Mouse (Mus musculus) limb, embryonic 11.5 days (tissue): Measurements from ENCODE around the gene Tmem168. TPM values are rescaled to one million over a fixed set of nuclear protein-coding genes. Genes with fewer than 3 reads are reported as not detected.

ENCODE experiments used
- ATAC-seq: fragments of 200-750 bp; cut with Nextera tagmentation; 2 replicates; pipeline ENCODE4 v1.8.0; 2017; ENCODE audit warnings: low read depth; ENCODE audit not compliant: insufficient number of reproducible peaks, low FRiP score, low TSS enrichment
- DNase-seq: peaks from one replicate; pipeline ENCODE4 v3.0.0-alpha.2; 2015; ENCODE audit warnings: low spot score
- H3K27ac ChIP-seq: fragments of 300-500 bp; sonication (generic); replicated peaks from 2 replicates; pipeline ENCODE4 v1.5.1; 2014; ENCODE audit warnings: low read depth, mild to moderate bottlenecking, low read length
- H3K27me3 ChIP-seq: fragments of 300-500 bp; sonication (generic); 2 replicates; pipeline ENCODE4 v1.6.1; 2014; ENCODE audit warnings: mild to moderate bottlenecking, low read length, mixed read lengths; ENCODE audit not compliant: control insufficient read depth, insufficient read depth
- H3K36me3 ChIP-seq: fragments of 300-500 bp; sonication (generic); 2 replicates; pipeline ENCODE4 v1.6.1; 2014; ENCODE audit warnings: mild to moderate bottlenecking, low read length, moderate library complexity, mixed read lengths; ENCODE audit not compliant: control insufficient read depth, insufficient read depth
- H3K4me1 ChIP-seq: fragments of 300-500 bp; sonication (generic); 2 replicates; pipeline ENCODE4 v1.6.1; 2014; ENCODE audit warnings: low read length, mixed read lengths; ENCODE audit not compliant: control insufficient read depth, insufficient read depth
- H3K4me2 ChIP-seq: fragments of 300-500 bp; sonication (generic); 2 replicates; pipeline ENCODE4 v1.6.1; 2014; ENCODE audit warnings: low read depth, mild to moderate bottlenecking, moderate library complexity; ENCODE audit not compliant: severe bottlenecking
- H3K4me3 ChIP-seq: fragments of 300-500 bp; sonication (generic); 2 replicates; pipeline ENCODE4 v1.5.1; 2014; ENCODE audit warnings: low read depth, low read length
- H3K9ac ChIP-seq: fragments of 300-500 bp; sonication (generic); 2 replicates; pipeline ENCODE4 v1.6.1; 2014; ENCODE audit warnings: mild to moderate bottlenecking, low read length
- H3K9me3 ChIP-seq: fragments of 300-500 bp; sonication (generic); 2 replicates; pipeline ENCODE4 v1.6.1; 2016; ENCODE audit warnings: low read length; ENCODE audit not compliant: control insufficient read depth
- WGBS: fragments of 180-500 bp; shearing (Covaris S2); extraction: QIAGEN DNeasy Blood & Tissue Kit; methylation state at CpG from one replicate; pipeline ENCODE4 v1.1.7; 2014; 5-methylcytosine and 5-hydroxymethylcytosine counted together
- polyA plus RNA-seq: library from polyadenylated mRNA; unstranded; fragments of >200 nt; fragmentation: Nextera tagmentation; extraction: Ambion mirVana; gene quantifications from 2 replicates; pipeline ENCODE4 v1.2.1, GENCODE M21; 2014

Tmem168 gene
- polyA plus RNA-seq, 1 experiment from 2014 or later: 37.6 TPM

- Histone ChIP-seq H3K4me3 (no peak overlapping the region), H3K36me3 (no peaks in the 10 kb centered on the region), H3K9me3 (no peaks in the 10 kb centered on the region), H3K4me2 (no peak overlapping the region), H3K27ac (no peak overlapping the region), H3K9ac (no peak overlapping the region), H3K27me3 (no peaks in the 10 kb centered on the region), H3K4me1 (no peaks in the 10 kb centered on the region)
- DNase-seq: no peak
- ATAC-seq: no peak
- 81% methylated on average over 2 of the region's 2 CpGs for WGBS
Measured at GRCm38 (mm10) chr6:13619618-13620017, 11.7 kb upstream of the Tmem168 start.

GRCm38 (mm10) chr6:13617110-13617509, 9.2 kb upstream of the Tmem168 start:
- Histone ChIP-seq H3K36me3 (no peaks in the 10 kb centered on the region), H3K9me3 (no peaks in the 10 kb centered on the region), H3K27me3 (no peaks in the 10 kb centered on the region), H3K4me2 (no peak overlapping the region), H3K27ac (no peak overlapping the region), H3K4me3 (no peak overlapping the region), H3K4me1 (no peaks in the 10 kb centered on the region), H3K9ac (no peak overlapping the region)
- DNase-seq: no peak
- WGBS: 96% methylated on average over 3 of the region's 3 CpGs
- no peak for ATAC-seq

- Histone ChIP-seq H3K9me3 (no peaks in the 10 kb centered on the region), H3K4me2 (no peak overlapping the region), H3K27me3 (no peaks in the 10 kb centered on the region), H3K4me1 (no peaks in the 10 kb centered on the region), H3K36me3 (no peaks in the 10 kb centered on the region), H3K27ac (no peak overlapping the region), H3K4me3 (no peak overlapping the region), H3K9ac (no peak overlapping the region)
- ATAC-seq (no peak), DNase-seq (no peak)
- 94% methylated on average over 3 of the region's 3 CpGs for WGBS
Measured at GRCm38 (mm10) chr6:13614568-13614967, 6.7 kb upstream of the Tmem168 start.

GRCm38 (mm10) chr6:13613671-13614070, 5.8 kb upstream of the Tmem168 start:
- H3K36me3 ChIP-seq: no peaks in the 10 kb centered on the region
- H3K4me2 ChIP-seq: no peak overlapping the region
- WGBS: 70% methylated on average over 3 of the region's 3 CpGs
- no peak overlapping the region for H3K4me3 ChIP-seq
- no peak overlapping the region for H3K9ac ChIP-seq
- no peak overlapping the region for H3K27ac ChIP-seq
- no peaks in the 10 kb centered on the region for H3K4me1 ChIP-seq
- no peak for ATAC-seq
- DNase-seq: no peak
- no peaks in the 10 kb centered on the region for H3K9me3 ChIP-seq
- H3K27me3 ChIP-seq: no peaks in the 10 kb centered on the region

GRCm38 (mm10) chr6:13610869-13611268, 3.0 kb upstream of the Tmem168 start:
- ATAC-seq (no peak), DNase-seq (no peak)
- no peaks in the 10 kb centered on the region for H3K9me3 ChIP-seq
- H3K4me2 ChIP-seq: no peak overlapping the region
- no peak overlapping the region for H3K4me3 ChIP-seq
- no peaks in the 10 kb centered on the region for H3K36me3 ChIP-seq
- peaks cover 5% of the 10 kb centered on the region; the same call in 1 of the 2 replicates for H3K4me1 ChIP-seq
- H3K27ac ChIP-seq: no peak overlapping the region
- H3K27me3 ChIP-seq: no peaks in the 10 kb centered on the region
- 95% methylated on average over 2 of the region's 2 CpGs for WGBS
- H3K9ac ChIP-seq: no peak overlapping the region

- Histone ChIP-seq H3K9me3 (no peaks in the 10 kb centered on the region), H3K27me3 (no peaks in the 10 kb centered on the region), H3K4me2 (no peak overlapping the region), H3K9ac (no peak overlapping the region), H3K36me3 (no peaks in the 10 kb centered on the region), H3K4me1 (peaks cover 5% of the 10 kb centered on the region; the same call in 1 of the 2 replicates), H3K4me3 (no peak overlapping the region), H3K27ac (no peak overlapping the region)
- DNase-seq (no peak), ATAC-seq (no peak)
- WGBS: 80% methylated on average over 5 of the region's 5 CpGs
Measured at GRCm38 (mm10) chr6:13609353-13610140, 1.6 kb upstream of the Tmem168 start.

- H3K4me2 ChIP-seq: peak overlapping the region; percentile 57
- H3K27me3 ChIP-seq: no peaks in the 10 kb centered on the region
- H3K9ac ChIP-seq: peak overlapping the region; percentile 92
- peak overlapping the region; percentile 63 for H3K4me3 ChIP-seq
- H3K4me1 ChIP-seq: peaks cover 5% of the 10 kb centered on the region; the same call in 1 of the 2 replicates
- no peak for ATAC-seq
- no peaks in the 10 kb centered on the region; the same call in 1 of the 2 replicates for H3K36me3 ChIP-seq
- WGBS: 25% methylated on average over 15 of the region's 15 CpGs
- no peaks in the 10 kb centered on the region for H3K9me3 ChIP-seq
- no peak for DNase-seq
- H3K27ac ChIP-seq: peak overlapping the region; percentile 89
Measured at GRCm38 (mm10) chr6:13606921-13607620, 829 bp downstream of the Tmem168 start.

- no peak overlapping the region for H3K4me3 ChIP-seq
- ATAC-seq: no peak
- no peaks in the 10 kb centered on the region for H3K27me3 ChIP-seq
- peaks cover 5% of the 10 kb centered on the region; the same call in 1 of the 2 replicates for H3K4me1 ChIP-seq
- H3K36me3 ChIP-seq: no peaks in the 10 kb centered on the region; the same call in 1 of the 2 replicates
- no peaks in the 10 kb centered on the region for H3K9me3 ChIP-seq
- H3K4me2 ChIP-seq: peak overlapping the region; percentile 57; the same call in 1 of the 2 replicates
- 83% methylated on average over 4 of the region's 4 CpGs for WGBS
- DNase-seq: no peak
- no peak overlapping the region for H3K27ac ChIP-seq
- H3K9ac ChIP-seq: no peak overlapping the region
Measured at GRCm38 (mm10) chr6:13606394-13606793, 1.5 kb downstream of the Tmem168 start.
